7 mouse cellular contexts compared by ENCODE assay signal in the genomic region with DNA sequence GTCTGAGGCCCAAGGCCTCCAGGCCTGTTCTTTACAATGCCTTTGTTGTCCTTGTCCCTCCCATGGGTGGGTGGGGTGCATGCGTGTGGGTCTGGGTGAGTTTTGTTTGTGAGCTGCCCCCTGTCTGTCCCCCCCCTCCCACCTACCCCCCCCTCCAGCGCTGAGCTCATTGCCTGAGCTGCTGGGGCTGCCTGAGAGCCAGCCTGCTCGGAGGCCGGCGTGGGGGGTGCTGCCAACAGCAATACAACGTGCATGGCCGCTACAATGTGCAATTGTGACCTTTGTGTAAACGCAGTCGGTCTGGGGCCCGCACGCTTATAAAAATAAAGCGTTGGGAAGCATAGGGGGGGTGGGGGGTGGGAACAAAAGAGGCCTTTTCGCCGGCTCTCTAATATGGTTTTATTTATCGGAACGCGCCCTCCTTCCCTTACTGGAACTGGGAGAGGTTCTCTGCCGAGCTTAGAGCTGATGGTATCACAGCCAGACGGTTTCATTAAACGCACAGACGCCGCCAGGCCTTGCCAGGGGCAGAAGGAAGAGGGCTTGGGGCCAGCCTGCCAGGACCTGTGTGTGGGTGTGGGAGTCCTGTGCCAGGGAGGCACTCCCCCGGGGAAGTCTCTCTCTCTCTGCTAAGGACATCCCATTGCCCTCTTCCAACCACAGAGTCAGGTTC.
DNase-seq lines count a peak whose midpoint lies in the region; ATAC-seq lines count a peak whose summit lies in the region.

No protein-coding gene starts in this region.

- no peak overlapping the region for H3K4me2 ChIP-seq in forebrain, embryonic 11.5 days (ENCODE audit: low read depth, low read length, severe bottlenecking)
- no peak overlapping the region for H3K4me2 ChIP-seq in liver, embryonic 11.5 days

- peak; percentile 62 for ATAC-seq in cerebellum, adult (ENCODE audit: insufficient number of reproducible peaks, low FRiP score, low TSS enrichment)
- ATAC-seq in forebrain, embryonic 11.5 days (replicated peaks; ENCODE audit: low FRiP score) = peak; percentile 83
- no peak for ATAC-seq in liver, embryonic 11.5 days (replicated peaks; ENCODE audit: low FRiP score)

- no peaks in the 10 kb centered on the region for H3K36me3 ChIP-seq in forebrain, embryonic 11.5 days (ENCODE audit: control insufficient read depth, insufficient read depth, low read length)
- no peaks in the 10 kb centered on the region for H3K36me3 ChIP-seq in midbrain, embryonic 10.5 days
- H3K36me3 ChIP-seq in liver, embryonic 11.5 days (ENCODE audit: control insufficient read depth, insufficient read depth, low read length) = no peaks in the 10 kb centered on the region

- H3K27ac ChIP-seq in forebrain, embryonic 11.5 days (ENCODE audit: low read depth, low read length) = no peak overlapping the region
- H3K27ac ChIP-seq in midbrain, embryonic 10.5 days (replicated peaks) = peak overlapping the region; percentile 76
- no peak overlapping the region for H3K27ac ChIP-seq in liver, embryonic 11.5 days (ENCODE audit: low read depth, low read length)

- no peaks in the 10 kb centered on the region for H3K27me3 ChIP-seq in forebrain, embryonic 11.5 days (ENCODE audit: control insufficient read depth, insufficient read depth, low read length)
- H3K27me3 ChIP-seq in midbrain, embryonic 10.5 days (ENCODE audit: low read depth, poor library complexity, severe bottlenecking) = no peaks in the 10 kb centered on the region
- no peaks in the 10 kb centered on the region for H3K27me3 ChIP-seq in liver, embryonic 11.5 days (replicated peaks; ENCODE audit: control insufficient read depth, insufficient read depth, low read length)

- no peaks in the 10 kb centered on the region for H3K9me3 ChIP-seq in forebrain, embryonic 11.5 days (ENCODE audit: control insufficient read depth, low read length)
- no peaks in the 10 kb centered on the region for H3K9me3 ChIP-seq in midbrain, embryonic 10.5 days (replicated peaks)
- no peaks in the 10 kb centered on the region for H3K9me3 ChIP-seq in liver, embryonic 11.5 days (ENCODE audit: control insufficient read depth, low read length)

- 51% methylated on average over 23 of the region's 23 CpGs for WGBS in forebrain, embryonic 11.5 days
- WGBS in midbrain, embryonic 10.5 days = 73% methylated on average over 23 of the region's 23 CpGs
- 77% methylated on average over 23 of the region's 23 CpGs for WGBS in liver, embryonic 11.5 days

- peak; percentile 74 for DNase-seq in Muller cell, postnatal 12 days (ENCODE audit: inconsistent ontology term)
- DNase-seq in forebrain, embryonic 11.5 days (ENCODE audit: low spot score) = peak; percentile 66
- DNase-seq in layer of hippocampus, adult 8-10 months (ENCODE audit: low spot score in 2 of 2) = peak; percentile 51 to 64
- DNase-seq in midbrain, embryonic 10.5 days (ENCODE audit: low spot score) = no peak
- DNase-seq in T-cell, adult 2 months (ENCODE audit: low spot score) = no peak
- no peak for DNase-seq in liver, embryonic 11.5 days (ENCODE audit: low spot score)

- H3K9ac ChIP-seq in forebrain, embryonic 11.5 days (ENCODE audit: low read length) = peak overlapping the region; percentile 35; the same call in 1 of the 2 replicates
- H3K9ac ChIP-seq in liver, embryonic 11.5 days (ENCODE audit: low read depth, low read length) = no peak overlapping the region

- peaks cover 6% of the 10 kb centered on the region; the same call in 1 of the 2 replicates for H3K4me1 ChIP-seq in forebrain, embryonic 11.5 days (replicated peaks; ENCODE audit: control insufficient read depth, insufficient read depth, low read length)
- peaks cover 12% of the 10 kb centered on the region for H3K4me1 ChIP-seq in midbrain, embryonic 10.5 days
- no peaks in the 10 kb centered on the region for H3K4me1 ChIP-seq in liver, embryonic 11.5 days (replicated peaks; ENCODE audit: control insufficient read depth, insufficient read depth, low read length)

- no peak overlapping the region for H3K4me3 ChIP-seq in forebrain, embryonic 11.5 days (ENCODE audit: low read depth, low read length)
- H3K4me3 ChIP-seq in midbrain, embryonic 10.5 days = no peak overlapping the region
- H3K4me3 ChIP-seq in liver, embryonic 11.5 days (ENCODE audit: low read depth, low read length) = no peak overlapping the region

Comparison
In these comparisons a context has a peak if more than half of its experiments do, and no peak if none do; other contexts are left out.
1. DNase-seq: peak in Muller cell, postnatal 12 days (single experiment), forebrain, embryonic 11.5 days (single experiment) and layer of hippocampus, adult 8-10 months (2 of 2); none in midbrain, embryonic 10.5 days (single experiment), T-cell, adult 2 months (single experiment) and liver, embryonic 11.5 days (single experiment).